Mouse (Mus musculus): ENCODE data around the gene Pjvk.

The Pjvk gene

GRCm38 (mm10) chr2:76667200-76667599 is 18.9 kb downstream of the Pjvk start:
- DNase-seq (ENCODE audit: low read depth) = no peak

GRCm38 (mm10) chr2:76671641-76672040 is 23.4 kb downstream of the Pjvk start:
- no peak for DNase-seq (ENCODE audit: low read depth)

- DNase-seq (ENCODE audit: low read depth) = no peak
Measured at GRCm38 (mm10) chr2:76672134-76672745, 24.0 kb downstream of the Pjvk start.

GRCm38 (mm10) chr2:76672966-76673392 is 24.7 kb downstream of the Pjvk start, which contains the start of gene Fkbp7:
Gene Fkbp7, minus strand, starts transcription at chr2:76673116.
- peak; percentile 86 for DNase-seq (ENCODE audit: low read depth)

GRCm38 (mm10) chr2:76673472-76674081 is 25.3 kb downstream of the Pjvk start:
- peak; percentile 72 for DNase-seq (ENCODE audit: low read depth)

- DNase-seq (ENCODE audit: low read depth) = no peak
Measured at GRCm38 (mm10) chr2:76674725-76675427, 26.6 kb downstream of the Pjvk start, which contains the start of gene Plekha3. Gene Plekha3, plus strand, starts transcription at chr2:76675281.

- DNase-seq (ENCODE audit: low read depth) = no peak
Measured at GRCm38 (mm10) chr2:76675451-76675850, 27.2 kb downstream of the Pjvk start.

GRCm38 (mm10) chr2:76675949-76676348 is 27.7 kb downstream of the Pjvk start:
- DNase-seq (ENCODE audit: low read depth) = no peak

- no peak for DNase-seq (ENCODE audit: low read depth)
Measured at GRCm38 (mm10) chr2:76676401-76677226, 28.3 kb downstream of the Pjvk start.

GRCm38 (mm10) chr2:76682301-76682700 is 34.0 kb downstream of the Pjvk start:
- DNase-seq (ENCODE audit: low read depth) = no peak

- no peak for DNase-seq (ENCODE audit: low read depth)
Measured at GRCm38 (mm10) chr2:76686986-76687385, 38.7 kb downstream of the Pjvk start.

- DNase-seq (ENCODE audit: low read depth) = no peak
Measured at GRCm38 (mm10) chr2:76687608-76688007, 39.3 kb downstream of the Pjvk start.

- no peak for DNase-seq (ENCODE audit: low read depth)
Measured at GRCm38 (mm10) chr2:76688162-76688561, 39.9 kb downstream of the Pjvk start.

GRCm38 (mm10) chr2:76690436-76691204 is 42.3 kb downstream of the Pjvk start:
- DNase-seq (ENCODE audit: low read depth) = no peak

GRCm38 (mm10) chr2:76693765-76694164 is 45.5 kb downstream of the Pjvk start:
- no peak for DNase-seq (ENCODE audit: low read depth)

- DNase-seq (ENCODE audit: low read depth) = no peak
Measured at GRCm38 (mm10) chr2:76695290-76695689, 47.0 kb downstream of the Pjvk start.

GRCm38 (mm10) chr2:76702188-76702587 is 53.9 kb downstream of the Pjvk start:
- DNase-seq (ENCODE audit: low read depth) = no peak

GRCm38 (mm10) chr2:76702751-76703150 is 54.5 kb downstream of the Pjvk start:
- no peak for DNase-seq (ENCODE audit: low read depth)

GRCm38 (mm10) chr2:76705655-76706054 is 57.4 kb downstream of the Pjvk start:
- no peak for DNase-seq (ENCODE audit: low read depth)

Measured in c-Kit-positive CD71-positive TER-119-negative erythroid progenitor cells, embryonic 14.5 days (primary cell).